9 mouse cellular contexts compared by ENCODE assay signal in the genomic region with DNA sequence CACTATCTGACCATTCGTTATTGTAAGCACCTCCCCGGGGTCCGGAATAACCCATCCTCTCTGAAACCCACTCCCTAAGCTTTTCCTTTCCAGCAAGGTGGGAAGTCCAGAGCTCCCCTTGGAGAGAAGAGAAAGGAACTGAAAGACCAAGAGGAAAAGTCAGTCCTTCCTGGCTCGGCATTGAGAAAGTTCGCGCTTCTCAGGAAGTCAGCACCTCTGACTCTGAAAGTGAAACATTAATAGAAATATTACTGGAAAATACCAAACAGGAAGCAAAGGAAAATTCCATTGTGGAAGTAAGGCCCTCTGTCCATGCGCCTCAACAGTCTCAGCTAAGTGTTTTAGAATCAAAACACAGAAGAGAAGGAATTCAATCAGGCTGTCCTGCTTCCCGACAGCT. TPM values are rescaled to one million over a fixed set of nuclear protein-coding genes. Genes with fewer than 3 reads are reported as not detected.
DNase-seq lines count a peak whose midpoint lies in the region; ATAC-seq and TF ChIP-seq lines count a peak whose summit lies in the region.
"Had no signal": no experiment of that assay in that cellular context is flagged by ENCODE, and none has a peak within 500 bp of the region (broad histone marks: within the 10 kb centered on the region; RNA-seq: fewer than 3 reads in every experiment).

No protein-coding gene starts in this region.

- H3K4me2 ChIP-seq in embryonic facial prominence, embryonic 13.5 days = no peak overlapping the region
- H3K4me2 ChIP-seq in limb, embryonic 15.5 days = no peak overlapping the region
- H3K4me2 ChIP-seq in midbrain, embryonic 16.5 days (ENCODE audit: low read length) = no peak overlapping the region
- H3K4me2 ChIP-seq in forebrain, embryonic 16.5 days (ENCODE audit: low read length) = no peak overlapping the region
- H3K4me2 ChIP-seq: forebrain, embryonic 13.5 days had no signal

- peaks cover 34% of the 10 kb centered on the region for H3K4me1 ChIP-seq in embryonic facial prominence, embryonic 13.5 days
- H3K4me1 ChIP-seq in embryonic facial prominence, embryonic 10.5 days = peaks cover 64% of the 10 kb centered on the region
- no peaks in the 10 kb centered on the region for H3K4me1 ChIP-seq in spleen, adult 2 months (ENCODE audit: control insufficient read depth, insufficient read depth, insufficient read length)
- peaks cover 29% of the 10 kb centered on the region for H3K4me1 ChIP-seq in limb, embryonic 15.5 days
- peaks cover 3% of the 10 kb centered on the region; the same call in 1 of the 2 replicates for H3K4me1 ChIP-seq in midbrain, embryonic 16.5 days (ENCODE audit: control insufficient read depth, insufficient read depth, low read length)
- peaks cover 35% of the 10 kb centered on the region for H3K4me1 ChIP-seq in forebrain, embryonic 16.5 days (replicated peaks; ENCODE audit: control insufficient read depth, insufficient read depth, low read length)

- no peak overlapping the region for H3K9ac ChIP-seq in embryonic facial prominence, embryonic 13.5 days
- no peak overlapping the region for H3K9ac ChIP-seq in limb, embryonic 15.5 days
- H3K9ac ChIP-seq in midbrain, embryonic 16.5 days (ENCODE audit: low read depth, low read length) = no peak overlapping the region
- no peak overlapping the region for H3K9ac ChIP-seq in forebrain, embryonic 16.5 days (replicated peaks; ENCODE audit: low read depth, low read length)
- H3K9ac ChIP-seq: forebrain, embryonic 13.5 days had no signal

- ATAC-seq in embryonic facial prominence, embryonic 13.5 days (ENCODE audit: insufficient number of reproducible peaks, insufficient read depth, low FRiP score, low TSS enrichment, low read depth) = no peak
- ATAC-seq in limb, embryonic 15.5 days (ENCODE audit: insufficient number of reproducible peaks, low FRiP score, low TSS enrichment, low read depth) = no peak
- no peak for ATAC-seq in midbrain, embryonic 16.5 days
- no peak for ATAC-seq in forebrain, embryonic 16.5 days
- ATAC-seq: forebrain, embryonic 13.5 days had no signal

- no peaks in the 10 kb centered on the region for H3K36me3 ChIP-seq in embryonic facial prominence, embryonic 13.5 days
- H3K36me3 ChIP-seq in embryonic facial prominence, embryonic 10.5 days (replicated peaks) = peaks cover 19% of the 10 kb centered on the region
- H3K36me3 ChIP-seq in spleen, adult 2 months (ENCODE audit: control insufficient read depth, insufficient read depth, low read length) = no peaks in the 10 kb centered on the region
- 0 out of 2 replicates have a peak, but pooled peaks cover 3% of the 10 kb centered on the region for H3K36me3 ChIP-seq in limb, embryonic 15.5 days
- no peaks in the 10 kb centered on the region for H3K36me3 ChIP-seq in midbrain, embryonic 16.5 days (ENCODE audit: control insufficient read depth, insufficient read depth, low read length)
- H3K36me3 ChIP-seq in forebrain, embryonic 16.5 days (ENCODE audit: control insufficient read depth, insufficient read depth) = no peaks in the 10 kb centered on the region

- TF ChIP-seq POLR2A in spleen, adult 2 months (IDR thresholded peaks at IDR 0.05; ENCODE audit: low read depth, low read length) = no peak

- no peak overlapping the region for H3K4me3 ChIP-seq in embryonic facial prominence, embryonic 13.5 days
- H3K4me3 ChIP-seq in embryonic facial prominence, embryonic 10.5 days = no peak overlapping the region
- no peak overlapping the region for H3K4me3 ChIP-seq in spleen, adult 2 months (ENCODE audit: extremely low read depth, insufficient read depth, insufficient read length)
- no peak overlapping the region for H3K4me3 ChIP-seq in limb, embryonic 15.5 days
- H3K4me3 ChIP-seq in midbrain, embryonic 16.5 days (ENCODE audit: low read depth, low read length) = no peak overlapping the region
- no peak overlapping the region for H3K4me3 ChIP-seq in forebrain, embryonic 16.5 days (replicated peaks; ENCODE audit: low read length)
- H3K4me3 ChIP-seq: forebrain, embryonic 13.5 days had no signal

- no peaks in the 10 kb centered on the region for H3K27me3 ChIP-seq in embryonic facial prominence, embryonic 13.5 days
- peaks cover 9% of the 10 kb centered on the region; the same call in 1 of the 2 replicates for H3K27me3 ChIP-seq in embryonic facial prominence, embryonic 10.5 days (replicated peaks; ENCODE audit: low read depth, poor library complexity, severe bottlenecking)
- no peaks in the 10 kb centered on the region for H3K27me3 ChIP-seq in spleen, adult 2 months (ENCODE audit: control insufficient read depth, insufficient read depth, low read length)
- no peaks in the 10 kb centered on the region for H3K27me3 ChIP-seq in limb, embryonic 15.5 days
- H3K27me3 ChIP-seq in midbrain, embryonic 16.5 days (ENCODE audit: control insufficient read depth, insufficient read depth, low read depth, low read length) = no peaks in the 10 kb centered on the region
- no peaks in the 10 kb centered on the region for H3K27me3 ChIP-seq in forebrain, embryonic 16.5 days (replicated peaks; ENCODE audit: control insufficient read depth, insufficient read depth, low read length)
- H3K27me3 ChIP-seq: forebrain, embryonic 13.5 days had no signal

- no peak for TF ChIP-seq CTCF in spleen, adult 2 months (IDR thresholded peaks at IDR 0.05; ENCODE audit: extremely low read depth, insufficient read depth, insufficient read length, insufficient replicate concordance)

- WGBS in embryonic facial prominence, embryonic 13.5 days = 77% methylated on average over 8 of the region's 8 CpGs
- WGBS in embryonic facial prominence, embryonic 10.5 days = 79% methylated on average over 8 of the region's 8 CpGs
- whole genome bisulfite sequencing in spleen, adult 2 months = 34% methylated on average over 8 of the region's 8 CpGs
- 76% methylated on average over 8 of the region's 8 CpGs for WGBS in limb, embryonic 15.5 days
- WGBS in midbrain, embryonic 16.5 days = 87% methylated on average over 8 of the region's 8 CpGs
- WGBS in forebrain, embryonic 16.5 days = 83% methylated on average over 8 of the region's 8 CpGs

- DNase-seq in embryonic facial prominence, embryonic 10.5 days (ENCODE audit: low spot score) = no peak
- no peak for DNase-seq in spleen, adult 2 months (ENCODE audit: low read depth in 1 of 2, low spot score in 2 of 2)
- no peak for DNase-seq in spleen, postnatal 4 days (ENCODE audit: low spot score in 2 of 2)
- no peak for DNase-seq in urinary bladder, adult 2 months (ENCODE audit: low spot score)

- H3K27ac ChIP-seq in embryonic facial prominence, embryonic 13.5 days = peak overlapping the region; percentile 7; the same call in 1 of the 2 replicates
- no peak overlapping the region for H3K27ac ChIP-seq in embryonic facial prominence, embryonic 10.5 days (replicated peaks)
- H3K27ac ChIP-seq in spleen, adult 2 months (ENCODE audit: insufficient read depth, low read length) = peak overlapping the region; percentile 27; the same call in 1 of the 2 replicates
- H3K27ac ChIP-seq in limb, embryonic 15.5 days = 0 out of 2 replicates have a peak overlapping the region, but pooled peaks have one; percentile 47
- H3K27ac ChIP-seq in midbrain, embryonic 16.5 days (ENCODE audit: low read length) = no peak overlapping the region
- H3K27ac ChIP-seq in forebrain, embryonic 16.5 days (ENCODE audit: low read length) = no peak overlapping the region
- H3K27ac ChIP-seq: forebrain, embryonic 13.5 days had no signal

- no peaks in the 10 kb centered on the region for H3K9me3 ChIP-seq in embryonic facial prominence, embryonic 13.5 days
- H3K9me3 ChIP-seq in embryonic facial prominence, embryonic 10.5 days = no peaks in the 10 kb centered on the region
- no peaks in the 10 kb centered on the region for H3K9me3 ChIP-seq in limb, embryonic 15.5 days
- no peaks in the 10 kb centered on the region for H3K9me3 ChIP-seq in midbrain, embryonic 16.5 days (replicated peaks; ENCODE audit: control insufficient read depth, low read length, poor library complexity, severe bottlenecking)
- H3K9me3 ChIP-seq in forebrain, embryonic 16.5 days (ENCODE audit: control insufficient read depth, low read length) = no peaks in the 10 kb centered on the region
- H3K9me3 ChIP-seq: forebrain, embryonic 13.5 days had no signal

RNA-seq across cellular contexts. Expression of a gene that starts 11.9 kb away (rescaled TPM):
- polyA plus RNA-seq in embryonic facial prominence, embryonic 13.5 days (2015; fragmentation: Nextera tagmentation; extraction: Ambion mirVana) = 3.8 and 4.2 TPM in 2 replicates
- 3.9 and 4.9 TPM in 2 replicates for polyA plus RNA-seq in embryonic facial prominence, embryonic 10.5 days (2016; fragmentation: Nextera tagmentation; extraction: Ambion mirVana)
- 8.6 and 9.7 TPM in 2 replicates for polyA plus RNA-seq in spleen, adult 2 months (2012; rRNA removed)
- 6.8 and 9.6 TPM in 2 replicates for polyA plus RNA-seq in limb, embryonic 15.5 days (2015; fragmentation: Nextera tagmentation; extraction: Ambion mirVana)
- polyA plus RNA-seq in midbrain, embryonic 16.5 days (2015; fragmentation: Nextera tagmentation; extraction: Ambion mirVana) = 3.5 and 4.2 TPM in 2 replicates
- 29.4 and 40.4 TPM in 2 replicates for polyA plus RNA-seq in urinary bladder, adult 2 months (2012; rRNA removed)
- polyA plus RNA-seq in forebrain, embryonic 16.5 days (2015; fragmentation: Nextera tagmentation; extraction: Ambion mirVana) = 5.8 and 7.0 TPM in 2 replicates

Comparison
In these comparisons a context has a peak if more than half of its experiments do, and no peak if none do; other contexts are left out.
1. H3K27ac ChIP-seq: peak in embryonic facial prominence, embryonic 13.5 days (single experiment), spleen, adult 2 months (single experiment) and limb, embryonic 15.5 days (single experiment); none in embryonic facial prominence, embryonic 10.5 days (single experiment), midbrain, embryonic 16.5 days (single experiment) and forebrain, embryonic 16.5 days (single experiment).